Mouse (Mus musculus) left cerebral cortex, postnatal 36 days (tissue): Measurements from ENCODE around the gene Gm20431. TPM values are rescaled to one million over a fixed set of nuclear protein-coding genes. Genes with fewer than 3 reads are reported as not detected.

Experiments
- DNase-seq, 2 experiments: peaks; one replicate each; pipeline ENCODE4 v3.0.0; 2021 to 2022; ENCODE audit warnings: low spot score in 2 of 2, mixed read lengths in 1 of 2
- intact Hi-C: fragments of 180-260 bp; cut with DNase I; formaldehyde crosslinking; loops from one replicate; pipeline ENCODE4 v1.15.1; 2025
- total RNA-seq, 2 experiments: library from RNA; stranded (reverse); gene quantifications; 2 replicates each; pipeline ENCODE4 v1.2.3; 2021

Gene Gm20431
- total RNA-seq, 2 experiments from 2014 or later = 42.3 to 46.8 TPM

DNA sequence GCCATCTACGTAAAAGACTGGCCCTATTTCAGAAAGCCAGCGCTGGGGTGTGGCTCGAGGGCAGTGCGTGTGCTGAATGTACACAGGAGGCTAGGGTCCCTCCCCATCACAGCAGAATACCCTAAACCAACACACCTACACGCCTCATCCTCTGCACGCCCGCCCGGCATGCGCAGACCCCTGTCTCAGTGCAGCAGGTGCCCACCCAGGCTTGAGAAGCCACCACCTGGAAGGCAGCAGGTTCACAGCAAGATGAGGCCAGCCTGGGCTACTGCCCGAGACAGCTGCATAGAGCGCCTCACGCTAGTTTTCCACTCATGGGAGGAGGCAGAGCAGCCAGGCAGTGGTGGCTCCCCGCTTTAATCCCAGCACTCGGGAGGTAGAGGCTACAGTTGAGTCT lies 49.2 kb downstream of the Gm20431 start:
- no peak for DNase-seq
- intact Hi-C loops = no loop called here

DNA sequence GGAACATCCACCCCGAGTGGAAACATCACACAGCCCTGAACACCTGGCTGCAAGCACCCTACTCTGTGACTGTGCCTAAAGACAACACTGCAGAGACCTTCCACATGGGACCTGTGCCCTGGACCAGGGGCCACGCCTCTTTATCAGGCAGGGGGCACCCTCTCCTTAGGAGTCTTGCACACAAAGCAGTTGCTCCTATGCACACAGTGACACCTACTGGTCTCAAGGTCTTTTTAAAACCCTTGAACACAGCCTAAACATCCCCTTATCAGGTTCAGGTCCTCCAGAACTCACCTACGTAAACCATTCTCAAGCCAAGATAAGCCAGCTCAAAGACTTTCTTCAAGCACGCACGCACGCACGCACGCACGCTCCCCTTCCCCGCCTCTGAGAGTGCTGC lies 50.0 kb downstream of the Gm20431 start:
- intact Hi-C loops = no loop called here

DNA sequence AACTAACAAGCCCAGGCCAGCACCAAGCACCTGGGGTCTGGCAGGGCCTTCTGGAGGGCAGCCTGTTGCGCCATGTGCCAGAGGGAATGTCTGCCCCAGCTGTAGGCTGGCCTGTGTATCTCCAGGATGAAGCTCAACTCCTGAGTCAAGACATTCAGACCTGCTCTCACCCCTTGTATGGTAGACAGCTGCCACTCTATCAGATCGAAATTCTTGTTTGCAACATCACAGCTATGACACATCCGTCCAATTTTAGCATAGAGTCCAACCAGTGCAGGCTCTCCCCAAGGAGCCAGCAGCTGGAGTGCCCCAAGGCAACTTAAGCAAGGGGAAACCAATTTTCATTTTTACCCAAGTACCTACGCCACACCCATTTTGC lies 54.6 kb downstream of the Gm20431 start:
- intact Hi-C loops = no loop called here
- no peak for DNase-seq

More for the DNA sequence above, 50.0 kb downstream of the Gm20431 start:
- DNase-seq = no peak

DNA sequence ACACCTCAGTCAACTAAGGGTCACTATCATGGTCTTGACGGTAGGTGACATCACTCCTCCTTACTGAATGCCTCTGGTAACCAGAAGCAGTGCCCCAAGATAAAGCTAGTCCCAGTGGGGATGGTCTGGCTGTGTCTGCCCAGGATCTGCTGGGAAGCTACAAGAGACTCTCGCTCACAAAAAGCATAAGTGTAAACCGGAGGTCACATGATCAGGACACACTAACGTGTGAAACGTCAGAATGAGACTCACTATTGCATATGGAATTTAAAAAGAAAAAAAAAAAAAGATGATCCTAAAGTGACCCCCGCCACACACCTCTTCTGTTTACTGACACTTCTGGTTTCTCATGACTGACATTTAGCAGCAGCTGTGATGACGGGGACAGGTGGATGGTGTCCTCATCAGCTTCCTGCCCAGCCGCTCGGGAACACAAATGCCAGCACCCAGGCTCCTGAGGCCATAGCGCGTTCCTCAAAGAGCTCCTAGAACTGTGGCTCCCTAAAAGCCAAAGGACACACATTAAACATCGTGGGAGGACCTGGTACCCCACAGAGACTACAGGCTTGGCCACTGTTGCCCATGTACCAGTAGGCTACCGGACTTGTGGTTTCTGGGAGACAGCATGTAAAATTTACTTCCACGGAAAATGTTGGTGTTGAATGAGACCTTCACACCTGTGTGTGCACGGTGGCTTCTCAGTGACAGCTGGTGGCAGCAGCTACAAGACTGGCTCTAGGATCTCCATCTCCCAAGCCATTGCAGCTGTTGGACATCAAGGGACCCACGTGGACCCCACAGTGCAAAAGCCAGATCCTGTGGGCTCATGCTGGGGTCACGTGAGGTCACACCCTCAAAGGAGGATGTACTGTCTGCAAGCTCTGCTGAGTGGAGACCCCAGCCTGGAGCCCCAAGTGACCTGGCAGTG lies 55.2 kb downstream of the Gm20431 start:
- no peak for DNase-seq

GRCm38 (mm10) chr2:167605178-167605794 lies 56.0 kb downstream of the Gm20431 start:
- peak; percentile 74 to 86 for DNase-seq
- intact Hi-C loops = loop anchor here (1.0 kb wide), 2 partner anchors 67 to 72 kb away; partner anchors contain the start of gene Snai1

More for the DNA sequence above, 55.2 kb downstream of the Gm20431 start:
- intact Hi-C loops = loop anchor here (1.0 kb wide), 2 partner anchors 68 to 73 kb away; partner anchors contain the start of gene Snai1

- no peak for DNase-seq
- intact Hi-C loops = no loop called here
Measured at GRCm38 (mm10) chr2:167602978-167603377, 58.3 kb downstream of the Gm20431 start.

- no peak for DNase-seq
- intact Hi-C loops = no loop called here
Measured at GRCm38 (mm10) chr2:167602364-167602763, 58.9 kb downstream of the Gm20431 start.

DNA sequence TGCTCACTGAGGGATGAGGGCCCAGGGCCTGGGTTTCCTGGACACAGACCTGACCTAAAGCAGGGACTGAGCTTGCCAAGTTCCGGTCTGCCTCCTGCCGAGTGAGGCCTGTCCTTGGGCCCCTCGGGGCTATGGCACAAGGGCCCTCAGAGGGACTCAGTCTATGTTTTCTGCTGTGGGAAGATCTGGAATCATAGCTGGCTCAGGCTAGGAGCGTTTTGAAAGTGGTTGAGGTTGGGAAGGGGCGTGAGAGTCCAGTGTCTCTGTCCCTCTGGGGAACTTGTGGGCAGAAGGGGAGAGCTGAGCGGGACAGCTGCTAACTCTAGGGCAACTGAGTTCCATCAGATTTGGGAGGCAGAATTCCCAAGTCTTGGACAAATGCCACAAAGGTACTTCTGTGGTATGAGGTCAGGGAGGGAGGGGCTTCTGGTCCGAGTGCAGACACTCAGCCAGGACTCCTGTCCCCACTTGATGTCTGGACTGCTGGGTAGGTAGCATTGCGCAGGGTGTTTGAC lies 60.8 kb downstream of the Gm20431 start:
- intact Hi-C loops = no loop called here
- no peak for DNase-seq

- intact Hi-C loops = no loop called here
- DNase-seq = no peak
Measured at GRCm38 (mm10) chr2:167599917-167600316, 61.4 kb downstream of the Gm20431 start.

DNA sequence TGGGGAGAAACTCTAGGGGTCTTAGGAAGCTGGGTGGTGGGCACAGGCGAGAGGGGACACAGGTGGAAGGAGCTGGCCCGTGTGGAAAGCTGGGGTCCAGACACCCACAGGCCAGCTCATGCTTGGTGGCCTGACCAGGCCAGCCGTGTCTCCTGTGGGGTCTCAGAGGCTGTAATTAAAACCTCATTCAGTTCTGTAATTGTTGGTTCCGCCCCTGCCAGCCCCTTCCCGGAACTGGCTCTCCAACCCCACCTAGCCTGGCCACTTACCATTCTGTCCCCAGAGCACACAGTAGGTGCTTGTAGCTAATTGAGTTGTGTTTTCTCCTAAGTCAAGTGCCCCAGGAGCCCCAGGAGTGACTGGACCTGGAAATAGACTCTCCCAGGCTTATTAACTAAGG lies 62.1 kb downstream of the Gm20431 start:
- no peak for DNase-seq
- intact Hi-C loops = no loop called here

GRCm38 (mm10) chr2:167597492-167598186 lies 63.7 kb downstream of the Gm20431 start:
- no peak for DNase-seq
- intact Hi-C loops = no loop called here

DNA sequence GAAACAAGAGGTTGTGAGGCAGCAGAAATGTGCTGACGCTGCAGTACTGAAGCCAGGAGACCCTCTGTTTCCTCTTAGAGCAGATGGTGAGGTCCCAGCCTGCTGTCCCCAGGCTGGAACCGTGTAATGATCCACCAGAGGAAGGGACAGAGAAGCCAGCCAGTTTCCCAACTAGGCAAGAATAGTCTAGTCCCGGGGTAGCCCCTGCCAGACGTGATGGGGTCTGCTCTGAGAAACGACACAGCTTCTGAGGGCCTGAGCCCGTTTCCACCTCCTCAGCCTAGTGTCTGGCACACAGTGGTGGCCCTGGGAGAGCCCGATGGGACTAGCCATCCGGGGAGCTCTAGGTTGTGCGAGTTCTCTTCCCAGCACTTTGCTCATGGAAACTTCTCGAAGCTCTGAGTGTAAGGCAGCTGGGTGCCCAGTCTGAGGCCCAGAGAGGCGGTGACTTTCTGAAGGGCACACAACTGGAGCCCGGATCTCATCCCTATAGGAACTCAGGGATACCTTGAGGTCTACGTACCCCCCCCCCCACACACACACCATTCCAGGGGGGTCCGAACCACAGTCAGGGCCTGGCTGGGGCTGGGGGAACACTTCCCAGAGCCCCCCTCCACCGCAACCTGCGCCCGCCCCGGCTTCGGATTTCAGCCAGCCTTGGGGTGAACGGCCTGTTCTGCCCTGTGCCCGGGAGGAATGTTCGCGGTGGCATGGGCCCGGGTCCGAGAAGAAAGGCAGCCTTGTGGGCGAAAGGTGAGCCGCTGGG lies 64.4 kb downstream of the Gm20431 start:
- no peak for DNase-seq
- intact Hi-C loops = no loop called here

GRCm38 (mm10) chr2:167596262-167596661 lies 65.0 kb downstream of the Gm20431 start:
- intact Hi-C loops = no loop called here
- no peak for DNase-seq

DNA sequence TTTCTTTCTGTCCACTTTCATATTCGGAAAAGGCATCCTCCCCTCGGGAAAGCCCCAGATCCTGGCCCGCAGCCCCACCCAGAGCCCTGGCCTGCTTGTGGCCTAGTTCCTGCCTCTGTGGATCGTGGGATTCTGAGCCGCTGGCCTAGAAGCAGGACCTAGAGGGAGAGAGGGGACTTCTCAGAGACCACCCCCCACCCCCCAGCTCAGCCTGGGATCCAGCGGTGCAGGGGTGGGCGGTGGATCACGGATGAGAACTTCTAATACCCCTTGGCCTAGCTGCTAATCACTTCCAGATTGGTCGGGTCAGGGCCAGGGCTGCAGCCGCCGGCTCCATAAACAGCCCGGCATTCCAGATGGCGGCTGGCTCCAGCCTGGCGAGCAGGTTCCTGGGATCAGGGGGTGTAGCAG lies 65.5 kb downstream of the Gm20431 start:
- intact Hi-C loops = no loop called here
- no peak for DNase-seq

- peak; percentile 54 to 68 for DNase-seq
- intact Hi-C loops = no loop called here
Measured at GRCm38 (mm10) chr2:167594444-167594934, 66.8 kb downstream of the Gm20431 start.

DNA sequence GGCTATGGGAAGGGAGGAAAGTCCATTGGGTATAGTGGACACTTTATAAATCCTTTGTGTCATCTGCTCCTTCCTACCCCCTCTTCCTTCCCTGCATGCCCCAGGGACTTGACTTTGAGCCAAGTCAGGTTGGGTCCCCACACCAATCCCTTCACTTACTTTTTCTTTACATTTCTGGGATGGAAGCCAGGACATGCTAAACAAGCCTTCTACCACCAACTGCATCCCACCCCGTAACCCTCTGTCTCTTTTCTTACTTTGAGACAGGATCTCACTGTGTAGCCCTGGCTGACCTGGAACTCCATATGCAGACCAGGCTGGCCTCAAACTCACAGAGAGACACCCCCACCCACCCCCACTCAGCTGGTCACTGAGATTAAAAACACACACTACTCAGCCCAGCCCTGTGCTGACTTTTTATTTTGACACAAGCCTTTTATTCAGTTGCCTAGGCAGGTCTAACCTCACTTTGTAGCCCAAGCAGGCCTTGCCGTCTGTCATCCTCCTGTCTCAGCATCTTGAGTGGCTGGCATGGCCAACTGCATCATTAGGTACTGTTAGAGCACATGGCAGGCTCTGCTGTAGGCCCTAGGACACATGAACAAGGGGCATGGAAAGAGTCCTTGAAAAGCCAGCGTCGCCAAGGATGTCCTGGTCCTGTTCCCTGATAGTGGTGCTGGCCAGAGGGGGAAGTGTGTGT lies 67.6 kb downstream of the Gm20431 start:
- intact Hi-C loops = no loop called here

DNA sequence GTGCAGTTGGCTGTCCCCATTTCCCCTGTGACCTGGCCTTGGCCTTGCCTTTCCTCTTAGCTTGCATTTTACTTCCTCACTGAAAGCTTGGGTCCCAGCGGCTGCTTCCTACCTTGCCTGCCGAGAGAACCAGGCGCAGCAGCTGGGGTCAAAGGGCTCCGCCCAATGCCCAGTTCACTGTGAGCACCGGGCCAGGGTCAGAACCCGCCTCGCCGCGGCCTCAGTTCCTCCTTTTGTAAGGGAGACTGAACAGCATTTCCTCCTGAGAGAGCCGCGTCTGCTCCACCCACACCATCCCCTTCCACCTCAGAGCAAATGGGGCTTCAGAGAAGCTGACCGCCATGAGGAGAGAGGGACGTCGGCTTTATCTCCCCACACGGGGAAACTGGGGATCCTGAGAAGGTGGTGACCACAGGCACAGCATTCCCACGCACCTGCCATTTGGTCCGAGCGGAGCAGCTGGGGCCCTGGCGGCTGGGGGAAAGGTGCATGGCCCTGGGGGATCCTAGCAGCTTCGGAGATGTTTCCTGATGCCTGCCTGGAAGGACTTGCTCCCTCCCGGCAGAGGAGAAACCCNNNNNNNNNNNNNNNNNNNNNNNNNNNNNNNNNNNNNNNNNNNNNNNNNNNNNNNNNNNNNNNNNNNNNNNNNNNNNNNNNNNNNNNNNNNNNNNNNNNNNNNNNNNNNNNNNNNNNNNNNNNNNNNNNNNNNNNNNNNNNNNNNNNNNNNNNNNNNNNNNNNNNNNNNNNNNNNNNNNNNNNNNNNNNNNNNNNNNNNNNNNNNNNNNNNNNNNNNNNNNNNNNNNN lies 72.3 kb downstream of the Gm20431 start:
- intact Hi-C loops = no loop called here

More for the DNA sequence above, 67.6 kb downstream of the Gm20431 start:
- no peak for DNase-seq

DNA sequence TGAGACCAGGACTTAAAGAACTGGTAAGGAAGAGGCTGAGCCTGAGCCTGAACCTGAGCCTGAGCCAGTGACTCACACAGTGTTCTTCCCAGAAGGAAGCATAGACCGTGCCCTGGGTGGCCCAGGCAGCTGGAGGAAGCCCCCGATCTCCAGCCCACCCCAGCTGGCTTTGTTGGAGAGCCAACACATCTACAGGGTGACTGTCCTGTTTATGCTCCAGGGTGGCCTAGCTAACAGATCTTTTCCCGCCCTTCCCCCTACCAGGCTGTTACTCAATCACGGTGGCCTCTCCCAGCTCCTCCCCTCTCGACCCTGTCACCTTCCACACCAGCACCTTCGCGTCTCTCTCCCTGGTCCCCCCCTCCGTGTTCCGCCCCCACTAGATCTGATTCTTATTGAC lies 74.3 kb downstream of the Gm20431 start:
- intact Hi-C loops = no loop called here
- DNase-seq = no peak

More for the DNA sequence above, 72.3 kb downstream of the Gm20431 start:
- no peak for DNase-seq
